Mouse (Mus musculus): Measurements from ENCODE around the gene Tle6. TPM values are rescaled to one million over a fixed set of nuclear protein-coding genes. Genes with fewer than 3 reads are reported as not detected.

Gene Tle6
- total RNA-seq, 2 experiments from 2014 or later: 10.3 to 12.9 TPM

DNA sequence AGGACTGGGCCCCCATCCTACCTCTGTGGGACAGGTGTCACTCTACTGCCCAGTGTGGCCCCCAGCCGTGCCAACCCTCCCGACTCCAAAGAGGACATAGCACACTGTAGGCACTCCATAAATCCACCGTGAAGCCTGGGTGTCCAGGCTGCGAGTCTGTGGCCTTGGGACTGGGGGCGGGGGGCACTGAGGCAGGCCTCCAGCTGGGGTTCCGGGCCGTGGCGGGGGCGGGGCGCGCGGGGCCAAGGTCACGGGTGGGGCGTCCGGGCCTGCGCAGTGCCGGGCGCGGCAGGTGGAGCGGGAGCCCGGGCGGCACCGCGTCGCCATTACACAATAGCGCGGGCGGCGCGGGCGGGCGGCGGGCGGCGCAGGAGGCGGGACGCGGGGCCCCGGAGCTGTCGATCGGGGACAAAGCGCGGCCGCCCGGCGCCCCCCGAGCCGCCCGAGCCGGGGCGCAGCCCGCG is 41.7 kb downstream of the Tle6 start, which contains the start of gene Aes:
Aes (plus strand) TSS at position 326 of the 464 bp plus-strand sequence.
- peak; percentile 82 for DNase-seq (ENCODE audit: extremely low spot score in 1 of 2, low spot score in 2 of 2)
- peak within 1 kb of the TSS; percentile 99 for H3K27ac ChIP-seq
- intact Hi-C loops (cut with DNase I): no loop called here
- no peak; the same call in 1 of the 2 replicates for TF ChIP-seq CTCF (IDR thresholded peaks at IDR 0.05)
- H3K4me3 ChIP-seq: peak within 1 kb of the TSS; percentile 84

DNA sequence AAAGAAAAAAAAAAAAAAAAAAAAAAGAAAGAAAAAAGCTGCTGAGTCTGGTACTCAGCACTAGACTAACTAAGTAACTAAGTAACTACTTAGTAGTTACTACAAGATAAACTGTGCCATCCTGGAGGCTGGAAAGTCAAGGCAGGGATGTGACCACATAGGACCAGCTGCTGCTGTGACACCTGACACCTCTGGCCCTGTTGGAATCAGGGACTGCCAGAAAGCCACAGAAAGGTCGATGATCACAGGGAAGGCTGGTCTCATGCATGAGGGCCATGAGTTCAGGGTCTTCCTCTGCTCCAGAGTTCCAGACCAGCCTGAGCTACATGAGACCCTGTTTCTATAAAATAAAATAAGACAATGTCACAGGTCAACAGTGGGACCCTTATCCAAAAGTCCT is 43.4 kb downstream of the Tle6 start:
- intact Hi-C loops (cut with DNase I): no loop called here
- no peak for DNase-seq (ENCODE audit: extremely low spot score in 1 of 2, low spot score in 2 of 2)
- no peak for TF ChIP-seq CTCF (IDR thresholded peaks at IDR 0.05)
- Histone ChIP-seq H3K4me3 (no peak overlapping the region), H3K27ac (no peak overlapping the region)

DNA sequence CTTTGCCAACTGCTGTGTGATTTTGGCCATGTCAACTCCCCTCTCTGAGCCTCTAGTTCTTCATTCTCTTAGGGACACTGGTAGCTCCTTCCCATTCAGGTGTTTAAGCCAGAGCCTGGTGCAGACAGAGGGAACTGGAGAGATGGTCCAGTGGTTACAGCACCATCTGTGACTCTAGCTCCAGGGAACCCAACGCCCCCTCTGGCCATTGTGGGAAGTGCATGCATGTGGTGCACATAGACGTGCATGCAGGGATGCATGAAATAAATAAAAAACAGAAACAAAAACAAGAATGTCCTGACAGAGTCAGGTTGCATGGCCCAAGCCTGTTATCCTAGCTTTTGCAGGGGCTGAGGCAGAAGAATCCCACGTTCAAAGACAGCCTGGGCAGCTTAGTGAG is 44.6 kb downstream of the Tle6 start:
- intact Hi-C loops (cut with DNase I): no loop called here
- TF ChIP-seq CTCF (IDR thresholded peaks at IDR 0.05): peak; percentile 58
- no peak overlapping the region for H3K27ac ChIP-seq
- DNase-seq (ENCODE audit: extremely low spot score in 1 of 2, low spot score in 2 of 2): no peak
- no peak overlapping the region for H3K4me3 ChIP-seq

- TF ChIP-seq CTCF (IDR thresholded peaks at IDR 0.05): no peak
- Histone ChIP-seq H3K27ac (no peak overlapping the region), H3K4me3 (no peak overlapping the region)
- intact Hi-C loops (cut with DNase I): no loop called here
- no peak for DNase-seq (ENCODE audit: extremely low spot score in 1 of 2, low spot score in 2 of 2)
Measured at GRCm38 (mm10) chr10:81553807-81554755, 46.8 kb downstream of the Tle6 start.

- DNase-seq (ENCODE audit: extremely low spot score in 1 of 2, low spot score in 2 of 2): no peak
- no peak overlapping the region for H3K4me3 ChIP-seq
- no peak overlapping the region for H3K27ac ChIP-seq
- intact Hi-C loops (cut with DNase I): no loop called here
- TF ChIP-seq CTCF (IDR thresholded peaks at IDR 0.05): peak; percentile 62
Measured at GRCm38 (mm10) chr10:81553232-81553631, 47.6 kb downstream of the Tle6 start.

DNA sequence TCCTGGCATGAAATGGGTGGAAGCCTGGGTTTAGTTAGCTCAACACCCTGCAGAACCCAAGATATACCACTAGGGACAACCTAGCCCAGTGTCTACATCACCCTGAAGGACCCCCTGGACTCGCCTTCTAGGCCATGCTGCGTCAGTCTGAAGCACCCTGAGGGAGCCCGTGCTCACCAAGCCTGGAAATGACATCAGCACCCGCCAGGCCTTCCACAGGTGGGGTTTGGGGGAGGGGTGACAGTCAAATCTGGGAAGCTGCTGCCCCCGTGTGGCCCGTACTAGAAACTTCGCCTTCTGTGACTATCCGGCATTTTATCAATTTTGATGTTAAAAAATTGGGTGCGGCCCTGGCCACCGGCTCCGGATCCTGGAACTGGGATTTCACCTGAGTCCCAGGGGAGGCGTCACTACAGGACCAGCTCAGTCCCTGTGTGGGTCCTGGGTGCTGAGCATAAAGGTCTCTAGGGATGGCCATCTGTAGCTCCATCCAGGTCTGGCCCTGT is 49.2 kb downstream of the Tle6 start:
- no peak overlapping the region for H3K27ac ChIP-seq
- intact Hi-C loops (cut with DNase I): loop anchor here (1.0 kb wide), 1 partner anchor 49 kb away; no protein-coding TSS in a partner anchor
- TF ChIP-seq CTCF (IDR thresholded peaks at IDR 0.05): peak; percentile 78
- H3K4me3 ChIP-seq: no peak overlapping the region
- DNase-seq (ENCODE audit: extremely low spot score in 1 of 2, low spot score in 2 of 2): peak; percentile 78 to 84

GRCm38 (mm10) chr10:81550257-81550656 is 50.6 kb downstream of the Tle6 start:
- H3K27ac ChIP-seq: no peak overlapping the region

DNA sequence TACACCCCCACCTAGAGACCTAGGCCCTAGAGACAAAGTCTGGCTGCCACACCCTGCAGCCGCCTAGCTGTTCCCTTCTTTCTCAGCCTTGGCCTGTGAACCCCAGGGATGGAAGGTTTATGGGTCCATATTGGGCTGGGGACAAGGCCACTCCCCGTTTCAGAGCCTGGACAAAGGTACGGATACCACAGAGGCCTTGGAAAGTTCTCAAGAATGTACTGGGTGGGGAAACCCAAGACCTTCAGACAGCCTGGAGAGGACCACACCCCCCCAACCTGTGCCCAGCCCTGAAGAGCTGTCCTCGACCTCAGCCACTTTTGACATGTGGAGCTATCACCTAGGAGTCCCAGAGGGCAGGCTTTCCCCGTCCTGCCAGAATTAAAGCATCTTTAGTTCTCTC is 51.9 kb downstream of the Tle6 start:
- no peak overlapping the region for H3K4me3 ChIP-seq
- intact Hi-C loops (cut with DNase I): no loop called here
- no peak overlapping the region for H3K27ac ChIP-seq
- DNase-seq (ENCODE audit: extremely low spot score in 1 of 2, low spot score in 2 of 2): no peak
- TF ChIP-seq CTCF (IDR thresholded peaks at IDR 0.05): no peak

More at GRCm38 (mm10) chr10:81550257-81550656, 50.6 kb downstream of the Tle6 start:
- no peak overlapping the region for H3K4me3 ChIP-seq
- intact Hi-C loops (cut with DNase I): no loop called here
- no peak for DNase-seq (ENCODE audit: extremely low spot score in 1 of 2, low spot score in 2 of 2)
- peak; percentile 71 for TF ChIP-seq CTCF (IDR thresholded peaks at IDR 0.05)

DNA sequence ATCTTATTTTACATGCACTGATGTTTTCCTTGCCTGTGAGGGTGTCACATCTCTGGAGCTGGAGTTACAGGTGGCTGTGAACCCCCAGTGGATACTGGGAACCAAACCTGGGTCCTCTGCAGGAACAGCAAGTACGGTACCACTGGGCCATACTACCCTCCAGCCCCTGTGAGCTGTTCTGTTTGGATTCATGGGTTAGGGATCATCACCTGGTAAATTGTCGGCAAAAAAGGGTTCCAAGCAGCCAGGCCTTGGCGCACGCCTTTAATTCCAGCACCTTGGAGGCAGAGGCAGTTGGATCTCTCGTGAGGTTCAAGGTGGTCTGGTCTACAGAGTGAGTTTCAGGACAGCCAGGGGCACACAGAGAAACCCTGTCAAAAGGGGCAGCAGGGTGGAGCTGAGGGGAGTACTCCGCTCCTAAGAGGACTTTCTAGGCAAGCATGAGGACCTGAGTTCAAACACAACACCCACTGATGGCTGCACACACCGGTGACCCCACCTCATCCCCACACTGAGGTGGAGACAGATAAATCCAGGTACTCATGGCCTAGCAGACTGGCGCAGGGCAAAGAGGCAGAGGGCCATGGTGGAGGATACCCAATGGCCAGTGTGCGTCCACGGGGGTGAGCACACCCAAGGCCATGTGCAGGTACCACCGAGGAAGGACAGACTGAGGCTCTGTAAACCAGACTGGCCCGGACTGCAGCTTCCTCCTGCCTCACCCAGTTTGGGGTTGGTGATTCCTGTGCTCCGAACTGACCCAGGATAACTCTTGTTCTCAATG is 53.9 kb downstream of the Tle6 start:
- no peak for TF ChIP-seq CTCF (IDR thresholded peaks at IDR 0.05)
- intact Hi-C loops (cut with DNase I): no loop called here
- H3K4me3 ChIP-seq: no peak overlapping the region
- no peak overlapping the region for H3K27ac ChIP-seq
- DNase-seq (ENCODE audit: extremely low spot score in 1 of 2, low spot score in 2 of 2): no peak

GRCm38 (mm10) chr10:81546332-81546731 is 54.5 kb downstream of the Tle6 start:
- no peak for TF ChIP-seq CTCF (IDR thresholded peaks at IDR 0.05)
- intact Hi-C loops (cut with DNase I): no loop called here
- DNase-seq (ENCODE audit: extremely low spot score in 1 of 2, low spot score in 2 of 2): no peak
- H3K27ac ChIP-seq: no peak overlapping the region
- no peak overlapping the region for H3K4me3 ChIP-seq

DNA sequence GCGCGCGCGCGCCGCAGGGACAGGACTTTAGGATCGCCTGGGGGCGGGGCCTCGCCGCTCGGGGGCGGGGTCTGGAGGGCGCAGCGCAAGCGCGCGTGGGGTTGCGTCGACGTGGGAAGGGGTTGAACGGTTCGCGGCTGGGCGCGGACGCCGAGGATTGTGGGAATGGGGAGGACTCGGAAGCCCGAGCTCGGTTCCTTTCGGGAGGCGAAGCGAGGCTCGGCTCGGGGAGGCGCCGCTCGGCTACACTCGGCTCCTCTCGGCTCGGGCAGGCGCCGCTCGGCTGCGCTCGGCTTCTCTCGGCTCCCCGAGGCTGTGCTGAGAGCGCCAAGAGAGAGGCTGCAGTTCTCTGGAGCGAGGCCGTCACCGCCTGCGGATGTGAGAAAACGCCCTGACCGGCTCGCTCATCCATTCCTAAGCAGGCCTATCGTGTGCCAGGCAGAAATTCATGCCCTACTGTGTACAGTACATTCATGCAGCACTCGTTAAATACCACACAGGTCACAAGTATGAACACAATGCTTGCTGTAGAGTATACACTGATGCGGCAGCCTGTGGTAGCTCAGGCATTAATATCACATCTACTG is 55.6 kb downstream of the Tle6 start, which contains the start of gene Gna11:
Gna11 (minus strand) TSS at position 30 of the 587 bp plus-strand sequence.
- DNase-seq (ENCODE audit: extremely low spot score in 1 of 2, low spot score in 2 of 2): peak; percentile 100
- TF ChIP-seq CTCF (IDR thresholded peaks at IDR 0.05): no peak; the same call in 1 of the 2 replicates
- Histone ChIP-seq H3K27ac (peak within 1 kb of the TSS; percentile 95), H3K4me3 (peak within 1 kb of the TSS; percentile 87)
- intact Hi-C loops (cut with DNase I): no loop called here

All from left cerebral cortex, adult 2 months (tissue).